Mouse (Mus musculus): ENCODE results near the gene Uqcc3.
A peak's percentile ranks its signal among the peaks of the same experiment; 100 is the strongest.
"Not testable (repeated sequence)": the region's sequence is repeated elsewhere in the genome, so short reads cannot be mapped to it uniquely, and the experiment has no call there.

Uqcc3 gene

DNA sequence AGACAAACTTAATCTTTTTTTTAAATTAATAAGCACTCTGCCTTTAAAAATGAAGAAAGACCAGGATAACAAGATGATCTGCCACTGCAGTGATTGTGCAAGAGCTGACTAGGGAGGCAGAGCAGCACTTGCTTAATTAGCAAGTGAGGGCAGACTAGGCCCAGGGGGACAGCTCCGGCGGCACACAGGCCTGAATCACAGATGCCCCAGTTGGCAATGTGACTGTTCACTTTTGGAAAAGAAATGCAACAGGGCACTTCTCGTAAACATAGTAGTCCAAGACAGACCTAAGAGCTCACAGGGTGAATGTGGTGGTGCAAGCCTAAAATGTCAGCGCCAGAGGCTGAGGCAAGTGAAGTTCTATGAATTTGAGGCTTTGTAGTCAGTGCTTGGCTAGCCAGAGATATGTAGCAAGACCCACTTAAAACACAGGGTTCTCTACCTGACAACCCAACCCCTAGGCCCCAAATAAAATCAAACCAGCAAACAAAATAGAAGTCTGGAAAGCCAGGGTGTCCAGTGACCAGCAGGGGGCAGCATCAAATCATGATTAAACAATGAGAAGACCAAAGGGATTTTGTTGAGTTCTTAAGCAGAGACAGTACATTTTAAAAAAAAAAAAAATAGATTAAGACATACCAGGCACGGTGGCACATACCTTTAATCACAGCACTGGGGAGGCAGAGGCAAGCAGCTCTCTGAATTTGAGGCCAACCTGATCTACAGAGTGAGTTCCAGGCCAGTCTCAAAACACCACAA lies 36.2 kb downstream of the Uqcc3 start:
- peak; percentile 85 for DNase-seq

DNA sequence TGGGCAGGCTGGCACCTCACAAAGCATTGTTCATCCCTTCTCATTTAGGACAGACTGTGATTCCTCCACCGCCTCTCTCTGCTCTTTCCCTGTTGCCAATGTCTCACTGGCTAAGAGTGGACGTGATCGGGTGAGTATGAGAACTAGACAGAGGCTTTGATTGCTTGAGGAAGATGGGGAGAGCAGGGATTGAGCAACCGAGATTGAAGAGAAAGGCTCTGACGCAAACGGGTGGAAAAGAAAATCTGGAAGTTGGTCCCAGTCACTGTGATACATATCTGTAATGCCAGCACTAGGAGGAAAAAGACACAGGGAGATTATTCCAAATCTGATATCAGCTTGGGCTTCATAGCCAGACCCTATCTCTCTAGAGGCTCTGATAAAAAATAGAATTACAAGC lies 37.8 kb downstream of the Uqcc3 start:
- no peak for DNase-seq

DNA sequence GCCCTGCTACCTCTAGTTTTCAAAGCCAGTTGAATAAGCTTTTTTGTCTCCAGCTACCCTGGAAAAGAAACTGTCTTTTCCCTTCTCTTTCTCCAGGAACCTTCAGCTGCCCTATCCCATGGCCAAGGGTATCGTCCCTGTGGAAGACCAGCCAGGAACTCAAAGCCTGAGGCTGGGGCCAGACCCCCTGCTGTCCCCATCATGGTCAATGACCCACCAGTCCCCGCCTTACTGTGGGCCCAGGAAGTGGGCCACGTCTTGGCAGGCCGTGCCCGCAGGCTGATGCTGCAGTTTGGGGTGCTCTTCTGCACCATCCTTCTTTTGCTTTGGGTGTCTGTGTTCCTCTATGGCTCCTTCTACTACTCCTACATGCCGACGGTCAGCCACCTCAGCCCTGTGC lies 39.7 kb downstream of the Uqcc3 start:
- DNase-seq, result peak; percentile 66

DNA sequence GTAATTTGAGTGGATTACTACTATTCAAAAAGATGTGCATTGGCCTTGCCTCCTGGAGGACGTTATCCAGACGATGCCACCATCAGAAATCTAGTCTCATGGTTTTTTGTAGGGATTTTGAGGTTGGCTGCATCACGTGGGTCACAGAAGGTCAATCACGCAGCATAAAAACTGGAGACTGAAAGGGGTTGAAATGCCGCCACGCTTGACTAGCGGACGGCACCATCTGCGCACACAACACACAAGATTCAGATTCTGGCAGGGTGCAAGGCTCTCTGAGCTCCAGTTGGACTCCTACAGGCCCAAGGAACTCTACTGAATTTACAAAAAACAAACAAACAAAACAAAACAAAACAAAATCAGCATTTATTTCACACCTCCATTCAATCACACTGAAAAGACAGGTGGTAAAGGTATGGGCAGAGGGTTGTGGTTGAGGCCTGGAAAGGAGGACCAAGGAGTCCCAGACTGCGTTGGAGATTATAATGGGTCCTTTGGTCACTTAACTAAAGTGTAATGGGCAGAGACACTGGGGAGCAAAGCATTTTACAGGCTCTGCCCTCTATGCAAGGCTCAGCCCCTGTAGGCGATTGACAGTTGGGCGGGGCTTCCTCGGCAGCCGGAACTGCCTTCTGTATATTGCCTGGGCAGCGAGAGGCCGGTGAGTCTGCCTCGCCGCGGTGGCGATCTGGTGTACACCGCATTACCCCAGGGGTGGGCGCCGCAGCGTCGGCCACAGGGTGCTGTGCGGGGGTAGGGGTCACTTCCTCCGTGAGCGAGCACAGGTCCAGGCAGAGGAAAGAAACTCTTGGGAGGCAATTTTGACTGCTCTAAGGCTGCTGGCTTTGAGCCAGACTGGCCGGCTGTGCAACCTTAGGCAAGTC lies 40.6 kb downstream of the Uqcc3 start:
- DNase-seq, result peak; percentile 87

DNA sequence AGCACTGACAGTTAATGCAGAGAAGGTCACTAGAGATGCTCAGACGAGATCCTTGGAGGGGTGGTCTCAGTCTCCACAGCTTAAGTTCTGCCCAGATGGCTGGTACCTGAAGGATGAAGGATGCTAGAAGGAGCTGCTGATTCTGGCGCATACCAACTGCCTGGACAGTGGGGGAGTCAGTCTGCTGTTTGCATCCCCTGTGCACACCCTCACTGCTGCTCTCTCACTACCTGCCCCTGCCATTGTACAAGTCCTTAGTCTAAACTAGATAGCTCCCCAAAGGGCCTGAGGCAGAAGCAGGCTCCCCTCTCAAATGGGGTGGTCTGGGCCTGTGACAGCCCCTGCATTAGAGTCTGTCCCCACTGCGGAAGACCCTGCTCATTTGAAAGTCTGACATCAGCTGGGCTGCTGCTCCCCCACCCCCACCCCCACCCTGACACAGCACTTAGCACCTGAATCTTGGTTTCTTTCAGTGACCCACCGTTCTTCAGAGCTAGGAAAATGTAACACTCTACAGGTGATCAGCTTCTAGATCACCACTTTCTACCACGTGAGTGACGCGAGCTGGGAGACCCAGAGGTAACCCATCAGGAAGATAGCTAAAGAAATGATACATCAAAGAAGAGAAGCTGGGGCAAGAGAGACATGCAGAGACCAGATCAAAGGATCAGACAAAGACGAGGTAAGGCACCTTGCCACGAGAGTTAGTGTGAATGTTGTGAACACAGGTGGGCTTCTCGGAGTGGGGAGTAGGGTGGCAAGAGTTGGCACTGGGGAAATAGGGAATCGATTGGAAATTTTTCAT lies 41.4 kb downstream of the Uqcc3 start, which contains the start of gene Gng3:
Gene Gng3 (minus strand): TSS at position 92 of the 805 bp plus-strand sequence.
- DNase-seq, result peak; percentile 94

DNA sequence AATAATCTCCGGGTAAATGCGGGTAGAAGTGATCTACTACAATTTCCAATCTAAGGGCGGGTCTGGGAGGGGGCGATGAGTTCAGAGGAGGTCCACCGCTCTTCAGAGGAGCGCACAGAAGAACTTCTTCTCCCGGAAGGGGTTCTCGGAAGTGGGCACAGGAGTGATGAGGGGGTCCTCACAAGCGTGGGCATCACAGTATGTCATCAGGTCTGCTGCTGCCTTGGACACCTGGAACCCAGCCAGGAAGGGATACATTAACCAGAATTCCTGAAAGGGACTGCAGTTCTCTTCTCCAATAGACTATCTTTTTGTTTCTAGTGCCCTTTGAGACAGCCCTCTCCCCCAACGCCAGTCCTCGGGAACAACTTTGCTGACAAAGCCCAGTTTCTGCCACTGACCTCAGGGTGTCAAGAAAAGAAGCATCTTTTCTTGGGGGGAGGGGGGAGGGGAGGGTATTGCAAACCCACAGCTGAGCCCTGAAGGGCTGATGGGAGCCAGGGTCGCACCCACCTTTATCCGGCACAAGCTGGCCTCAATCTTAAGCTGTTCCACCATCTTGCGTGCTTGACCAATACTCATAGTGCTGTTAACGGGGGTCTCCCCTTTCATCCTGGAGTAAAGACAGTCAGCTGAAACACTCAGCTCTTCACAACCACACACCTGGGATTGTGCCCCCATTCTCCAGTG lies 42.5 kb downstream of the Uqcc3 start:
- DNase-seq, result peak; percentile 76

DNA sequence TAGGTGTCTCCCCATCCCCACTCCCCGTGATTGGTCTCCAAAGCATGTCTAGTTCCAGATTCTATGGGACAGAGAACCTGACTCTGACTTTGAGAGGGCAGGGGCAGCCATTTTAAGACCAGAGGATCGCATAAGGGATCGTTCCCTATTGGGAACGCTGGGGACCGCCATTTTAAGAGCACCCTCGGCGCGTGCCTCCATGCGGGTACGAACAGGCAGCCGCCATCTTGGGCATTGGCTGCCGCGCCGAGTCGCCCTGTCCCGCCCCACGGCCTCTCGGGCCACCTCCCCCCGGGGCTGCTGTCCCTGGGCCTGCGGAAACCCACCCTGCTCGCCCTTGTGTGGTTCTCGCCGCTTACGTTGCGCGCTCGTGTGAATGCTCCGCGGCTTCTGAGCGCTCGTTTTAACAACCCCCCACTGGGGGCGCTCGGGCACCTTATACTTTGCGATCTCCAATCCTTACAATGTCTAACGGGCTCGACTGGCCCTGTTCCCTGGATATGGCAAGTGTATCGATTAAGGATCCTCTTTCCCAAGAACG lies 43.4 kb downstream of the Uqcc3 start, which contains the start of gene Bscl2:
Gene Bscl2 (plus strand): TSS at position 217 of the 541 bp plus-strand sequence.
- DNase-seq, result peak; percentile 91

DNA sequence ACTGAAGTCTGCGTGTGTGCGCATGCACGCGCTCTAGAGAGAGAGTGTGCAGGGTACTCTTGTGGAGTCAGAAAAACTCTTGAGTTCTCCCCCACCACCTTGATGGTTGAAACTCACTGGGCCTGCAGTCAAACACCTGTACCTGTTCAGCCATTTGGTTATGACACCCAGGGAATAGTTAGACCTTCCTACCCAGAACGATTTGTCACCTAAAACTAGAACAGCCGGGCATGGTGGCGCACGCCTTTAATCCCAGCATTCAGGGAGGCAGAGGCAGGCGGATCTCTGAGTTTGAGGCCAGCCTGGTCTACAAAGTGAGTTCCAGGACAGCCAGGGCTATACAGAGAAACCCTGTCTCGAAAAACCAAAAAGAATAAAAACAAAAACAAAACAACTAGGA lies 44.4 kb downstream of the Uqcc3 start:
- DNase-seq, result not testable (repeated sequence)

DNA sequence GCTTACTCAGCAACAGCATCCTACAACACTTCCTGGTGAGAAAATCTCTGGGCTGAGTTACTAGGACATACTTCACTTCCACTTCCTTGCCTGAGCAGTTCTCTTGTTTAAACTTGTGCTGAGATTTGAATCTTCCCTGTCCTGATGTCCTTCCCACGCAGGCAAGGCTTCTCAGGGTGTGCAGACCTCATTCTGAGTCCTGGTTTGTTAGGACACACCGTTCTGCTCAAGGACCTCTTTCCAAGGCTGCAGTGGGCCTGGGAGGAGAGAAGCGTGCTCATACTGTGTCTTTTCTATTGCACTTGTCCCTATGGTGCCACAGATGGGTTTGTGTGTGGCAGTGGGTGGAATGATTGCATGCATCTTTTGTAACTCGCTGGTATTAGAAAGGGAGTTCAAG lies 47.8 kb downstream of the Uqcc3 start:
- DNase-seq, result no peak

DNA sequence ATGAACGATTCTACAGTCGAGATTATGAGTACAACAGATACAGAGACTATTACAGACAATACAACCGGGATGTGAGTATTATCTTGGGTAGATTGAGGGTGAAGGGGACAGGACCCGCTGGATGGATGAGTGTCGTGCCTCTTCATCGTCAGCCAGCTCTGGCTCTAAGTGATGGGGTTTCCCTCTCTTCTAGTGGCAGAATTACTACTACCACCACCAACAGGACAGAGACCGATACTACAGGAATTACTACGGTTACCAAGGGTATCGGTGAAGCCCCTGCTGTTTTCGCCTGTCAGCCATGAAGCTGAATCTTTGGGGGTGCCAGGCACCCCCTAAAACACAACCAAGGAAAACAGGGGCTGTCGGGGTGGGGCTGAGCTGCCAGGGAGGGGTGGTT lies 49.5 kb downstream of the Uqcc3 start:
- no peak for DNase-seq

DNA sequence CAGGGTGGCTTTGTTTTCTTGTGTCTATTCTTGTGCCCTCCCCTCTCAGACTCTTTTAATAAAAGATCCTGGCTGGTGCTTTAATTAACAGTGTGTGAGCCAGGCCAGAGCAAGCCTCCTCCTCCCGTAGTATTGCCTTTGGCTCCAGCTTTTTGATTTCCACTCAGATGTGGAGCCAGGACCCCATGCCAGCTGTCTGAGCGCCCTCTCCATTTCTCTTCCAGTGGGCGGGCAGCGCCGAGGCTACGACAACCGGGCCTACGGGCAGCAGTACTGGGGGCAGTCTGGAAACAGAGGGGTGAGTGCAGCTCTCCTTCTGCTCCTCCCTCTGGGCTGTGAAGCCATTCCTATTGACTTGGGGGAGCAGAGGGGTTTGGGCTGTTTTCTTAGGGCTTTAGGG lies 50.1 kb downstream of the Uqcc3 start:
- DNase-seq, result no peak

Data from cerebellum, adult 9-10 months (tissue).